Mouse (Mus musculus) forebrain, embryonic 16.5 days (tissue): Measurements from ENCODE around the gene Hadha. TPM values are rescaled to one million over a fixed set of nuclear protein-coding genes. Genes with fewer than 3 reads are reported as not detected.

ENCODE experiments used
- ATAC-seq: fragments of 200-750 bp; cut with Nextera tagmentation; 2 replicates; pipeline ENCODE4 v1.8.0; 2017; ENCODE audit warnings: mild to moderate bottlenecking, moderate library complexity
- H3K27ac ChIP-seq: fragments of 300-500 bp; sonication (generic); 2 replicates; pipeline ENCODE4 v1.5.1; 2014; ENCODE audit warnings: low read length, control low read depth
- H3K27me3 ChIP-seq: fragments of 300-500 bp; sonication (generic); replicated peaks from 2 replicates; pipeline ENCODE4 v1.6.1; 2014; ENCODE audit warnings: low read length; ENCODE audit not compliant: control insufficient read depth, insufficient read depth
- H3K36me3 ChIP-seq: fragments of 300-500 bp; sonication (generic); 2 replicates; pipeline ENCODE4 v1.6.1; 2014; ENCODE audit not compliant: control insufficient read depth, insufficient read depth
- H3K4me1 ChIP-seq: fragments of 300-500 bp; sonication (generic); replicated peaks from 2 replicates; pipeline ENCODE4 v1.6.1; 2014; ENCODE audit warnings: low read length; ENCODE audit not compliant: control insufficient read depth, insufficient read depth
- H3K4me2 ChIP-seq: fragments of 300-500 bp; sonication (generic); 2 replicates; pipeline ENCODE4 v1.6.1; 2014; ENCODE audit warnings: mild to moderate bottlenecking, low read length, control low read depth
- H3K4me3 ChIP-seq: fragments of 300-500 bp; sonication (generic); replicated peaks from 2 replicates; pipeline ENCODE4 v1.5.1; 2014; ENCODE audit warnings: mild to moderate bottlenecking, low read length, control low read depth
- H3K9ac ChIP-seq: fragments of 300-500 bp; sonication (generic); replicated peaks from 2 replicates; pipeline ENCODE4 v1.6.1; 2014; ENCODE audit warnings: low read depth, low read length, control low read depth
- H3K9me3 ChIP-seq: fragments of 300-500 bp; sonication (generic); 2 replicates; pipeline ENCODE4 v1.6.1; 2016; ENCODE audit warnings: low read length; ENCODE audit not compliant: control insufficient read depth
- WGBS: fragments of 180-500 bp; shearing (Covaris S2); extraction: QIAGEN DNeasy Blood & Tissue Kit; methylation state at CpG from one replicate; pipeline ENCODE4 v1.1.7; 2014; 5-methylcytosine and 5-hydroxymethylcytosine counted together
- polyA plus RNA-seq: library from polyadenylated mRNA; unstranded; fragments of >200 nt; fragmentation: Nextera tagmentation; extraction: Ambion mirVana; gene quantifications from 2 replicates; pipeline ENCODE4 v1.2.1, GENCODE M21; 2015

Hadha gene
- polyA plus RNA-seq, 1 experiment from 2014 or later = 76.0 TPM

GRCm38 (mm10) chr5:30103340-30103739, 51.6 kb downstream of the Hadha start:
- peaks cover 31% of the 10 kb centered on the region for H3K4me1 ChIP-seq

DNA sequence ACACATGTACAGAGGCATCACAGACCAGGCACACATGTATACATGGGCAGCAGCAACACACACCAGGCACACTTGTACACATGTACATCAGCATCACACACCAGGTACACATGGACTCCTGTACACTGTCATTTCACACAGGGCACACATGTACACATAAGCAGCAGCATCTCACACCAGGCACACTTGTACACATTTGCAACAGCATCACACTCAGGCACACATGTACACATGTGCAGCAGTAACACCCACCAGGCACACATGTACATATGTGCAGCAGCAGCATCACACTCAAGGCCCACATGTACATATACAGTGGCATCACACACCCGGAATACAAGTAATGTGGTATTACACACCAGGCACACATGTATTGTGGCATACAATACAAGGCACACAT, 56.7 kb downstream of the Hadha start:
- H3K27ac ChIP-seq = no peak overlapping the region
- no peaks in the 10 kb centered on the region for H3K36me3 ChIP-seq
- no peak overlapping the region for H3K4me2 ChIP-seq
- H3K4me3 ChIP-seq = no peak overlapping the region
- WGBS = 88% methylated on average over 1 of the region's 1 CpGs
- no peak overlapping the region for H3K9ac ChIP-seq
- ATAC-seq = no peak
- H3K9me3 ChIP-seq = no peaks in the 10 kb centered on the region
- no peaks in the 10 kb centered on the region for H3K27me3 ChIP-seq
- no peaks in the 10 kb centered on the region for H3K4me1 ChIP-seq

More at GRCm38 (mm10) chr5:30103340-30103739, 51.6 kb downstream of the Hadha start:
- H3K27ac ChIP-seq = no peak overlapping the region
- no peaks in the 10 kb centered on the region for H3K9me3 ChIP-seq
- 80% methylated on average over 3 of the region's 3 CpGs for WGBS
- H3K4me2 ChIP-seq = no peak overlapping the region
- no peak for ATAC-seq
- H3K9ac ChIP-seq = no peak overlapping the region
- H3K36me3 ChIP-seq = no peaks in the 10 kb centered on the region
- H3K27me3 ChIP-seq = no peaks in the 10 kb centered on the region
- H3K4me3 ChIP-seq = no peak overlapping the region

DNA sequence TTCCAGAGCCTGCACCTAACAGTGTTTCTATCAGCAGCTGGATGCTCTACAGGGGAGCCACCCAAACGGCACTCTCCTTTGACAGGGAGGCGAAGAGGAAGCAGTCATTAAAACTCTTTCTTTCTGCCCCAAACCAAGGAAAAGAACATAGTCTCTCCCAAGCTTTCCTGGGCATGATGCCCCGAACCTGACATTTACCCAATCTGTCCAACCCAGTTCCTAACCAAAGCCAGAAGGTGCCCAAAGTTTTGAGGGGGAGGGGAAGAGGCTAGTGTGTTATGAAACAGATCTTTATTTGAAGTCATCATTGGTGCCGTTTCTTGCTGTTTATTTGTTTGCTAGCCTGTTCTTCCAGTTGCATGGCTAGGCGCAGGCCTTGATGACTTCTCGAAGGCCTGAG, 59.2 kb downstream of the Hadha start:
- Histone ChIP-seq H3K9ac (no peak overlapping the region), H3K4me1 (no peaks in the 10 kb centered on the region), H3K9me3 (no peaks in the 10 kb centered on the region), H3K27me3 (no peaks in the 10 kb centered on the region), H3K4me3 (no peak overlapping the region), H3K27ac (no peak overlapping the region), H3K4me2 (no peak overlapping the region), H3K36me3 (no peaks in the 10 kb centered on the region)
- WGBS = 77% methylated on average over 6 of the region's 6 CpGs
- ATAC-seq = no peak

DNA sequence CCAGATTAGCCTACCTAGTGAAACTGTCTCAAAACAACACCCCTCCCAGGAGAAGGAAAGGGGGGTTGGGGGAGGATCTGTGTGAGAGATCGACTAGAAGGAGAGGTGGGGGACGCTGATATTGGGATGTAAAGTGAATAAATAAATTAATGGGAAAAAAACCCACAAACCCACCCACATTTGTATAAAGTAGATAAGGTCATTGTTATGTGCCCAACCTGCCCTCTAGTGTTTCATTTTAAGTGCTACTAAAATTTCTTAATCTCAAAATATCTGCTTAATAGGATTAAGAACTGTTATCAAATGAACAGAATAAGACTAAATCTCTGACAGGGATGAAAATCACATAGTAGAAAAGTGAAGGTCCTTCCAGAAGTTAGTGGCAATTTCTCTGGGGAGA, 60.6 kb downstream of the Hadha start:
- no peaks in the 10 kb centered on the region for H3K36me3 ChIP-seq
- no peaks in the 10 kb centered on the region for H3K9me3 ChIP-seq
- H3K4me1 ChIP-seq = no peaks in the 10 kb centered on the region
- no peak overlapping the region for H3K27ac ChIP-seq
- 49% methylated on average over 2 of the region's 2 CpGs for WGBS
- no peak overlapping the region for H3K4me2 ChIP-seq
- no peak for ATAC-seq
- no peak overlapping the region for H3K4me3 ChIP-seq
- H3K9ac ChIP-seq = no peak overlapping the region
- no peaks in the 10 kb centered on the region for H3K27me3 ChIP-seq

DNA sequence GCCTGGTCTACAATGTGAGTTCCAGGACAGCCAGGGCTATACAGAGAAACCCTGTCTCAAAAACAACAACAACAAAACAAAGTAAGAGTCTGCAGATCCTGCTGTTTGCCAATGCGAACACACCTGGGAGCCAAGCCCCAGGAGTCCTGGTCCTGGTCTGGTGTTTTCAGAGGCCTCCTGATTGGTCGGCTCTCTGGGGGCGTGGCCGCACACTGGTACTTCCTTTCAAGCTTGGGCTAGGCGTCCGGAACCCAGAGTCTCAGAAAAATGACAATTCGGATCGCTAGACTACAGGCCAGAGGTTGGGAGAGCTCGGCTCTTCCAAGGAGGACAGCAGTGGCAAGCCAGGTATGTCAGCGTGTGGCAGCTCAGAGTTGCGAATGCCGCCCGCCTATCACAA, 62.3 kb downstream of the Hadha start:
- WGBS = 67% methylated on average over 13 of the region's 13 CpGs
- H3K27me3 ChIP-seq = no peaks in the 10 kb centered on the region
- H3K9me3 ChIP-seq = no peaks in the 10 kb centered on the region
- no peaks in the 10 kb centered on the region for H3K4me1 ChIP-seq
- H3K4me2 ChIP-seq = no peak overlapping the region
- H3K27ac ChIP-seq = no peak overlapping the region
- ATAC-seq = no peak
- H3K4me3 ChIP-seq = no peak overlapping the region
- no peak overlapping the region for H3K9ac ChIP-seq
- no peaks in the 10 kb centered on the region for H3K36me3 ChIP-seq

DNA sequence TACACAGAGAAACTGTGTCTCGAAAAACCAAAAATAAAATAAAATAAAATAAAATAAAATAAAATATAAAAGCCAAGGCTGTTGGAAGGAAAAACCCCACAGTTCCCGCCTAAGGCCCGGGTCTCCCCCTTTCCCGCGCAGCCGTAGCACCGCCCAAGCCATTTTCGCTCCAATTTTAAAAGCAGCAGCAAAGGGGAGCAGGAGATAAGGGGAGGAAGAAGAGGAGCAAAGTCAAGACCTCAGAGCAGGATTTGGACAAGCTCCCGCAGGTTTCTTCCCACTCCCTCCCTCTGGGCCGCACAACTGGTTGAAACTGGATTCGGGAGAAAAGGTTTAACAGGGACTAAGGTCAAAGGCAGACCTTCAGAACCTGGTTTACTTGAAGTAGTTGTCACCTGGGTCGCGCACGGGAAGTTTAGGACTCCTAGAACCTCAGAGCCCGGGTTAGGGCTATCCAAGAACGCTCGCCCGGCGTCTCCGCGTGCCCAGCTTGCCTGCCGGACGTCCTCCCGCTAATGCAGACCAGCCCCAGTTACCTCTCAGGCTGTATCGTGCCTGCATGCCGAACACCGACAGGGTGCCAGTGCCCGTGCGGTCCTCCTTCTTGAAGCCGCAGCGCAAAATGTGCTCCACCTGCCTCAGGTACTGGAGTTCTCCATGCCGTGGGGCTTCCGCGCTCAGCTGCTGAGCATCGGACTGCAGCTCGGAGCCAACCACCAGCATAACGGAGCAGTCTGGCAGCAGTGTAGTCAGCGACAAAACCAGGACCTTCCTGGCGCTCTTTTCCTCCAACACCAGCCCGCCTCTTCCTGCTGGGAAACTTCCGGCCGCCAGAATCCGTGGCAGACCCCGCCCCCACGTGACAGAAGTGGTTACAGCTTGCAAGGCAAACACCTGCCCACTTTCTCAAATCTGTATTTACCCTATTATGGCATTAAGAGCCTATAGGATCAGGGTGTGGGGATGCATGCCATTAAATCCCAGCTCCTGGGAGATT, 81.8 kb downstream of the Hadha start, which contains the start of gene Tyms:
Gene Tyms (minus strand): TSS at position 793 of the 997 bp plus-strand sequence.
- Histone ChIP-seq H3K9me3 (no peaks in the 10 kb centered on the region), H3K4me2 (peak within 1 kb of the TSS; percentile 90), H3K4me1 (peaks cover 13% of the 10 kb centered on the region), H3K9ac (peak within 1 kb of the TSS; percentile 72), H3K27me3 (no peaks in the 10 kb centered on the region), H3K36me3 (no peaks in the 10 kb centered on the region), H3K27ac (peak within 1 kb of the TSS; percentile 80), H3K4me3 (peak within 1 kb of the TSS; percentile 85)
- under 1% methylated on average over 45 of the region's 45 CpGs for WGBS
- ATAC-seq = peak; percentile 95

DNA sequence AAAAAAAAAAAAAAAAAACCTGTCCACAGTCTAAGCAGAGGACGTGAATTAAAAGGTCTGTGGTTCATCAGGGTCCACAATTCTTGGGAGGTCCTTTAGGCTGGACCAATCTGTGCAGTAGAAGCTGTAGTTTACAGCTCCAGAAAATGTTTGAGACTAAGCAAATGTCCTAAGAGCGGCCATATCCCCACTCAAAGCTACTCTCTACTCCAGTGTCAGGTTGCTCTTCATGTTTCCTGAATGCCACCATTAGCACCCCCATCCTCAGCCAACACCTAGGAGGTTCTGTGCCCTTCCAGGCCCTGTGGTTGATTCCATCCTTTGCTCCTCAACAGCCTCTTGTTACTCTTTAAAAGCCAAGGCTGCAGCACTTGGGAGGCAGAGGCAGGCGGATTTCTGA, 82.6 kb downstream of the Hadha start:
- Histone ChIP-seq H3K4me3 (peak overlapping the region; percentile 85), H3K4me1 (peaks cover 13% of the 10 kb centered on the region), H3K9ac (no peak overlapping the region; the same call in 1 of the 2 replicates), H3K36me3 (no peaks in the 10 kb centered on the region), H3K27ac (no peak overlapping the region), H3K9me3 (no peaks in the 10 kb centered on the region), H3K27me3 (no peaks in the 10 kb centered on the region), H3K4me2 (peak overlapping the region; percentile 90)
- 0 out of 2 replicates have a peak, but pooled peaks have one; percentile 8 for ATAC-seq
- 43% methylated on average over 3 of the region's 3 CpGs for WGBS

DNA sequence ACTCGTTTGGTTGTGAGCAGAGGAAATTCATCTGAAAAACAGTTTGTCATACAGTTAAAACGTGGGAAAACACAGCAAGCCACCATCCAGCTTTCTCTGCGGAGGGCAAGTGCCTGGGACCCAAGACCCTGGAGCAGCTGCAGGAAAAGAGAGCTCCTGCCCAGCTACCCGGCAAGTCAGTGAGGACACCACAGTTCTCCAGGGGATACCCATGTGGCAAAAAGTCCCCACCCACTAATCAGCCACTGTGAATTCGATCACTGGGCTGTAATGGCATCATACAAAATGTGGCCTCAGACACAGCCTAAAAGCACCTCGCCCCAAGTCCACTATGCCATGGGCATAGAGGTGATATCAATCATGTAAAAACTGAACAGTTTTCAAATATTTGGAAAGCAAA, 83.3 kb downstream of the Hadha start:
- Histone ChIP-seq H3K9ac (no peak overlapping the region), H3K27me3 (no peaks in the 10 kb centered on the region), H3K27ac (no peak overlapping the region), H3K4me1 (peaks cover 13% of the 10 kb centered on the region), H3K9me3 (no peaks in the 10 kb centered on the region), H3K36me3 (peaks cover under 1% of the 10 kb centered on the region; the same call in 1 of the 2 replicates), H3K4me3 (no peak overlapping the region), H3K4me2 (no peak overlapping the region)
- ATAC-seq = no peak
- WGBS = 76% methylated on average over 6 of the region's 6 CpGs
